Mouse (Mus musculus): ENCODE data around the gene Fam184a.

GRCm38 (mm10) chr10:53597121-53597881, 153.6 kb downstream of the Fam184a start:
- no peak for TF ChIP-seq CTCF (IDR thresholded peaks at IDR 0.05; ENCODE audit: low read depth, low read length)
- no peak for TF ChIP-seq POLR2AphosphoS5 (IDR thresholded peaks at IDR 0.05; ENCODE audit: insufficient replicate concordance, low read depth, low read length)
- TF ChIP-seq GATA1 (IDR thresholded peaks at IDR 0.05; ENCODE audit: borderline replicate concordance, low read length), result no peak
- no peak for TF ChIP-seq TAL1 (conservative IDR thresholded peaks at IDR 0.05; ENCODE audit: low read depth, low read length)
- TF ChIP-seq GATA2 (IDR thresholded peaks at IDR 0.05; ENCODE audit: borderline replicate concordance, low read depth, low read length), result no peak

All from G1E (cell line).